Mouse (Mus musculus) thymus, postnatal 25 days (tissue): Measurements from ENCODE around the gene Micu1.

Experiments used
- DNase-seq: peaks from one replicate; pipeline ENCODE4 v3.0.0; 2022

Micu1 gene

DNA sequence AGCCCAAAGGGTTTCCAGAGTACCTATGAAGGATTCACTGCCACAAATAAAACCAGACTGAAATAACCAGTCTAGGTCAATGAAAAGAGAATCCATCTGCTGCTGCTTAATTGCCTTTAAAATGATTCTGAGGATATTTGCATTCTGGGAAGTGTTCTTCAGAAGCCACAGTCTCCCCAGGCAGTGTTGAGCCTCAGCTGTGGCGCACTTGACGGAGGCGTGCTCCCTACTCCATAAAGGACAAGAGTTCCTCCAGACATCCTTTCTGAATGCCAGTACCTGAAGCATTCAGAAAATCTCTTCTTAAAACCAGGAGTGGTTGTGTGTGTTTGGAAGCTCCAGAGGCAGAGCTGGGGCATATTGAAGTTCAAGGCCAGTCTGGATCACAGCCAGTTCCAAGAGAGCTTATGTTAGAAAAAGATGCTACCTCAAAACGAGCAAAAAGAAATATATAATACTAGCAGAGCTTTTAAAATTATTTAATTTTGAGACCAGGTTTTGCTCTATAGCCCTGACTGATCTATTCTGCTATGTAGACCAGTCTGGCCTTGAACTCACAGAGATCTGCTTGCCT is 75.9 kb downstream of the Micu1 start:
- DNase-seq, result no peak

DNA sequence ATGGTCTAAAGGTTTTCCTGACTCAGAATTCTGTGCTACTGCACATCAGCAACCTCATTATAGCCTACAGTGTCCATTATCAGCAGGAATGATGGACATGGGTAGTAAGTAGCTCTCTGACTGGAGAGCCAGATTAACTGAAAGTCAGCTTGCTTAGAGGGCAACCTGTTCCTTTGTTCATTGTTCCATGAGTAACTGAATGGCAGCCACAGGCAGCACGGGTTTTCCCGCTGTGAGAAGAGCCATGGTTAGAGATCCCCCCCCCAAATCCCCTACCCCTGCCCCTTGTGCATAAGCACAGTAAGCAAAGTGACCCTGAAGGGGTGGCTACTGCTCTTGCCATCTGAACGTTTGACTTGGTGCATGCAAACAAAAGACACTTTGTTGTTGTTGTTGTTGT is 78.4 kb downstream of the Micu1 start:
- no peak for DNase-seq

DNA sequence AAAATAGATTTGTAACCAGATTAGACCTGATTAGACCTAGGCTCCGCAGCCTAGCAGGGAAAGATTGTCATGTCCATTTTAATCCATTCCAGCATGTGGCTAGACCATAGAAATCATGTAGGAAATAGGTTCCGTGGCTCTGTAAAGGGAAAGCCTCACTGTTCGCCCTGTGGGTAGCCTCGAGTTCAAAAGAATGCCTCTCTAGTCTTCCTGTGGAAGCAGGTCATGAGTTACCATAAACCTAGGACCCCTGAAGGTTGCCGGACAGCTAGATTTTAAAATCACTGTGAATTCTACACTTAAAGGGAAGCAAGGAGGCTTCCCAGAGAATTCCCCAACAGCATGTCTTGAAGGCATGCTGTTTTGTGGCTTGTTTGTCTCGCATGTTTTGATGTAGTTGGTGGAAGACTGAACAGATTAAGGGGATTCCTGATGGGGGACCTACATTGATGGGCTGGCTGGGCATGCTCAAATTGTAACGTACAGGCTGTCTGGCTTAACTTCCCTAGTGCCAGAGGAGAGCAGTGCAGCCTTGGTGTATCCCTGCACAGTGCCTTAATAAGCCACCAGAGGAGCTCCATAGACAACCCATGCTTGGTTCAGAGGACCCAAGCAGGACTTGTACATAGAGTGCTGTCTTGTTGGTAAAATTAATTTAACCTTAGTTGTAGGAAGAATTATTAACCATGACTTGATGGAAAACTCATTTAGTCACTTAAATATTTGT is 79.1 kb downstream of the Micu1 start:
- no peak for DNase-seq

DNA sequence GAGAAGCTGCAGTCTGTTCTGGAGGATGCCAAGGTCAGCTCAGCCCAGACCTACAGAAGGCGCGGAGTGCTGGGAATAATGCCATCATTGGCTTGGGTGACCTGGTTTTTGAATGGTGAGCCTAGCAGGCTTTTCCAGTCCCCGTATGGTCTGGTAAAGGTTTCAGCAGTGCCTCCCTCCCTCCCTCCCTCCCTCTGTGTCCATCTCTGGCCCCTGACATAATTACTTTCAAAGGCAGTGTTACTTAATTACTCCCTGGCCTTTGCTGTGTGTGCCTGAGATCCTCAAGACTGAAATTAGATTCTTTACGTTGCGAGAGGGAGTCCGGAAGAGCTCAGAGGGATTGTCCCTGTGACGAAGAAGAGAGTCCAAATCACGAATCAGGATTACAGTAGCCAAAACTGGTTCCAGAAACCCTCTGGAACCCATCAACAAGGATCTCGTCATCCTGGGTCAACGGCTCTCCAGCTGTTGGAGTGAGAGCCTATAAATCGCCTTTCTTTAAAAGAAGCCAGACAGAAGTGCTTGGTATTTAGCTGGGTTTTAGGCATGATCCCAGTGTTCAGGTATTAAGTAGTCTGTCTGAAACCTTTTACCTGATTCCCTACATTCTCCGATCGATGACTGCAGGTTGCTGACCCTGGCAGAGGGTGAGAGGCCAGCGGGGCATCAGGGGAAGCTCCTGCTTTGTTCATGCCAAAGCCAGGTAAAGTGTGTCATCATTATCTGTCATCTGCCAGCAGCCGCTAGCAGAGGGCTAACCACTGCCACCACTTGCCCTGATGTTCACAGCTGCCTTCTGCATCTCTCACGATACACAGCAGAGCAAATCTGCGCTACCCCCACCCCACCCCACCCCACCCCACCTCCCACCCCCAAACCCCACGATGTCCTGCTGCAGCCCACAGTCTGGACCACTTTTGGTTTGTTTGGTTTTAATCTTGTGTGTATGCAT is 82.7 kb downstream of the Micu1 start:
- no peak for DNase-seq

DNA sequence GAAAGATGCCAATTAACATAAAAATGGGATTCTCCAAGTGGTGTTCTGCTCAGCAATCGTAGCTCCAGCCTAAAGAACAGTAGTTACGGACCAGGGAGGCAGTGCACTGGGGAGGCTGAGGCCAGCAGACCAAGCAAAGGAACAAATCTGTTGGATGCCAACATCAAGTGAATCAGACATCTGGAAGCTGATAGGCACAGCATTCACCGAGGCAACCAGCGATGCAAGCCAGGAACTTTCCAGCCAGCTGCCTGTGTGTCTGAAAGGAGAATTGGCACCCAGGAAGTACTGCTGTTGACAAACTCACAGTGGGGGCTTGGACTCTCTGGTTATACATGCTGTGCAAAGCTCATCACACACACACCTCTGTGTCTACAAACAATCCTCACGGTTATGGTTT is 84.0 kb downstream of the Micu1 start:
- DNase-seq, result no peak

DNA sequence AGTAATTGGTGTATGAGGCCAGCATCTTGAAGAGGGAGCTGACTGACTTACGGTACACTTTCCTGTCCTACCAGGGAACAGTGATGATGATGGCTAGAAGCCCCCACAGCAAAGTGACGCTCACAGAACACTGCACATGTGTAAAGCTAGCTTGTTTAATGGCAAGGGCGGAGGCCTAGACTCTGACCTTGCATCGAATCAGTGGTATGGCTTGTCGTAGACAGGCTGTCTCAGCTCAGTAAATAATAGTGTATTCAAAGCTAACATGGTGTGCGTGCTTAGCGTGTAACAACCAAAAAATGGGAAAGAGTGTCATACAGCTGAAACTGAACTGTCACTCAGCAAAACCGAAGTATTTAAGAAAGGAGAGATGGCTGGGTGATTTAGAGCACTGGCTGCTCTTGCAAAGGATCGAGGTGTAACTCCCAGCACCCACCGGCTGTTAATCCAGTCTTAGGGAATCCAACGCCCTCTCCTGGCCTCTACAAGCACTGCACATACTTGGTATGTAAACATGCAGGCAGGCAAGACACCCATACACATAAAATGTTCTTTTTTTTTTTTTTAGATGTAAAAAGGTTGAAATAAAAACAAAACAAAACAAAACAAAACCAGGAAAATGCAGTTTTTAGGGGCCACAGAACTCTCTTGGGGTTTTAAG is 85.0 kb downstream of the Micu1 start:
- no peak for DNase-seq

DNA sequence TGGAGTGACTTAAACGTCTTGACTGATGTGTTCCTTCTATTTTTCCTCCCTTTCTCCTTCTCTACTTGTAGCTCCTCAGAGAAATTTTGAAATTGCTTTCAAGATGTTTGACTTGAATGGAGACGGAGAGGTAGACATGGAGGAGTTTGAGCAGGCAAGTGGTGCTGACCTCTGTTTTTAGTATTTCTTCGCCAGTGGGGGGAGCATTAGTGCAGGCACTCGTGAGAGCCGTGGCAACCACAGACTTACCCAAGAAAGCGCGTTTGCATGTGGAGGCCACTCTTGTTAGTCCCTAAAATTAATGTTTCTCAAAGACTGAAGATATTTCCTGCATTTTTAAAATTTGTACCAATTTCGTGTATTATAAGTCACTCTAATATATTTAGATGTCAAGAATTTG is 85.6 kb downstream of the Micu1 start:
- no peak for DNase-seq

DNA sequence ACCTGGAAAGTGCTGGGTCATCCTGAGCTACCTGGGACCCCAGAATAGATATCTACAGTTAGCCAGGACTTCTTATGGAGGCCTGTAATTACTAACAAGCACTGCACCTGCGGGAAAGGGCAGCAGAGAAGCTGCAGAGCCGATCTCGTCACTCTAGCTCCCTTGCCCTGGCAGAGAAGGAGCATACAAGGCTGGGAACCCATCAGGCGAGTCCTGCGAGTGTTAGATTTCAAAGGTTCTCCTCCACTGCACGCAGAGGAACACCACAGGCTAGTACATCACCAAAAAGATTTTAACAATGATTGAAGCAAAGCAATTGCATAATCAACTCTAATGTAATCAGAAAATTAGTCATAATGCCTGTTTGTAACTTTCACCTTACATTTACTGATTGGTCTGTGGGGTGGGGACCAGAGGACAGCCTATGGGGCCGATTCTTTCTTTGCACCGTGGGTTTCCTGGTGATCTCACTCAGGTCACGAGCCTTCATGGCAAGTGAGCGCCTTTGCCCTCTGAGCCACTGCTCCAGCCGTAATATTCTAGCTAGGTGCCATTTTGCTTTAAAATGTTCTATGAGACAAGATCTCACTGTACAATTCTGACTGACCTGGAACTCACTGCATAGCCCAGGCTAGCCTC is 88.1 kb downstream of the Micu1 start:
- no peak for DNase-seq

DNA sequence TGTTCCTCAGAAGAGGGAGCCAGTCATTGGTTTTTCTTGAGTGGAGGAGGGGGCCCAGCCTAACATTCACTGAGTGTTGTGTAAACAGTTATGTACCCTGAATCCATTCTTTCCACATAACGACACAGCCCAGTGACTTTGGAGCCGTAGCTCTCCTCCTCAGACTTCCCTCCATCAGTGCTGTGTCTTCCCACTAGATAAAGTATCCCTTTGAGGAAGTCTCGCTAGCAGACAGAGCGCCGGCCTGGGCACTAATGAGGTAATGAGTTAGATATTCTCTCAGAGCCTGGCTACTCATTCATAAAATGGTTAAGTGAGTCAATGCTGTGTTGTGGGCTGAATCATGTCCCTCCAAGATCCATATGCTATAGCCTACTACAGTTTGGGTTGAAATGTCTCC is 89.6 kb downstream of the Micu1 start:
- DNase-seq, result no peak

DNA sequence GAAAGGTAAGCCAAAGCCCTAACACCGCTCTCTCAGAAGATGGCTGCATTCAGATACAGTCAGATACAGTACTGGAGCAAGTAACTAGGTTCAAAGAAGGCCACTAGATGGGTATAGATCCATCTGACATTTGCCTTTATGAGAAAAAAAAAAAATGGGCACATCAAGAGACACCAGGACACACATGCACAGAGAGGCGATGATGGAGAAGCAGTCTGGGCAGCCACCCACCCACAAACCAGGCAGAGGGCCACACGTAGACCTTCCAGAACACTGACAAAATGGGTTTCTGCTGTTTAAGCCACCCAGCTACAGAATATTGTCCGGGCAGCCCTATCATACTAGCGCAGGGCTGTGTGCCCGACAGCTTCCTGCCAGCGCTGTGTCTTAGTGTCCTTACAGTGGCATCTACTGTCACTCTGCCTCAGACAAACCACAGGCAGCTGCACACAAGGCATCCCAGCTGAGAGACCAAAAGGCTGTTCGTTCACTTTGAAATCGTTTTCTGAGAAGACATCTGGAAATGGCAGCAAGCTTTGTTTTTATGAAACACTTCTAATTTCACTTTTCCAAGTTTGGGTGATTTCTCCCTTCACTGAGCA is 90.4 kb downstream of the Micu1 start:
- peak; percentile 68 for DNase-seq

DNA sequence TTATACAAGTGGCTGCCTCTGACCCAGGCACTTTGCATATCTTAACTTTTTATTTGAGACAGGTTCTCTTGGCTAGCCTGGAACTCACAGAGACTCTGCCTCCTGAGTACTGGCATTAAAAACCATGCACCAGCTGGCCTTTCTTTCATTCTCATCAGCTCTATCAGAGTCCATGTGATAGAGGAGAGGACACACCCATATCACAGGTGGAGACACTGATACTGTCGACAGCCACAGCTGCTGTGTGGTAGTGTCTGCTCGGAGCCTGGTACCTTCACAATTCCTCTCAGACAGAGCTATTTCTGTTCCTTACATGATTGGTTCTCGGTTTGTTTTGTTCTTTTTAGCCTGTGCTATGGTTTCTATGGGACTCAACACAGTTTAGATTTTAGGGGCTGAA is 91.2 kb downstream of the Micu1 start:
- peak; percentile 20 for DNase-seq

DNA sequence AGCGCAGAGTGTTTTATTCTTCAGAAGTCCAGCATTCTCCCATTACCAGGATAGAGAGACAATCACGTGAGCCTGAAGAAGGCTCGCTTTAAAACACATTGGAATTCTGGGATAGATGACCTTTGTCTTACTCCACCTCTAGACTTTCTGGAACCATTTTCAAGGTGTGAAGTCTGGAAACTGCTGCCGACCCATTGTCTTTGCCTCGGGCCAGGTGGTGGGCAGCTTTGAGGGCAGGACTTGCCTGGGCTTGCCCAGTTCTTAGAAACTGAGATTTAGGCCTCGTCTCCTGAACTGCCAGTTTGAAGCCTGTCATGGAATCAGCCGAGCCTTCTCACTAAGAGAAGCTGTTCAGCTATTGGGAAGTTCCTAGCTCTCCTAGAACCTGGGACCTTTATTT is 92.8 kb downstream of the Micu1 start:
- DNase-seq, result no peak

DNA sequence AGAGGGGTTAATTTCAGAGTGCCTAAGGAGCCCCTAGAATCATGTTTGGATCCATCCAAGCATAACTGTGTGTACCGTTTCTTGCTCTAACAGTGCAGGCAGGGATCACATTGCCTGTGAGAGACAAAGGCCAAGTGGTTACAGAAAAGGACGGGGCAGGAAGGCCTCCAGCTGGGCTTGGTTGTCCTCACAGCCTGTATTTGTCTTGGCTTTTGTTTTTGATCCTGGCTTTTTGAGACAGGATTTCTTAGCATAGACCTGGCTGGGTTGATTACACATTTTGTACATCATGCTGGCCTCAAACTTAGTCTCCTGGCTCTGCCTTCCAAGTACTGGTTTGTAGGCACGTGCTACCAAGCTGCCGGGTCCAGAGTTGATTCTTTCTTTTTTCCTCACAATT is 93.6 kb downstream of the Micu1 start:
- no peak for DNase-seq

DNA sequence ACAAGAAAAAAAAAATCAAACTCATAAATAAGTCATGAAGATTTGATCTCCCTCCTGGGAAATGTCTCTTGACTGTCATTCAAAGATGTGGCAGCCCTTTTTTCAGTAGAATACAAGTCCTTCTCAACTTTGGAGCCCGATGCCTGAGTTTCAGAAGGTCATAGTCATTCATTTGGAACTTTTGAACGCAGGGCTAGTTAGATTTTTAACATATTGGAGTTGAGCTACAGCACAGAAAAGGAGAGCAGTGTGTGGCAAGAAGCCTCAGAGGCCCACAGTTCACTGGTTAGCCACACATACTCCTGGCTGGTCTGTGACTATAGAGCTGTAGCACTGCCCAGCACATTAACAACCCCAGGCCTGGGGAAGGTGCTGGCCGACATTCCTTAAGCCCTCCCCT is 96.1 kb downstream of the Micu1 start:
- no peak for DNase-seq

DNA sequence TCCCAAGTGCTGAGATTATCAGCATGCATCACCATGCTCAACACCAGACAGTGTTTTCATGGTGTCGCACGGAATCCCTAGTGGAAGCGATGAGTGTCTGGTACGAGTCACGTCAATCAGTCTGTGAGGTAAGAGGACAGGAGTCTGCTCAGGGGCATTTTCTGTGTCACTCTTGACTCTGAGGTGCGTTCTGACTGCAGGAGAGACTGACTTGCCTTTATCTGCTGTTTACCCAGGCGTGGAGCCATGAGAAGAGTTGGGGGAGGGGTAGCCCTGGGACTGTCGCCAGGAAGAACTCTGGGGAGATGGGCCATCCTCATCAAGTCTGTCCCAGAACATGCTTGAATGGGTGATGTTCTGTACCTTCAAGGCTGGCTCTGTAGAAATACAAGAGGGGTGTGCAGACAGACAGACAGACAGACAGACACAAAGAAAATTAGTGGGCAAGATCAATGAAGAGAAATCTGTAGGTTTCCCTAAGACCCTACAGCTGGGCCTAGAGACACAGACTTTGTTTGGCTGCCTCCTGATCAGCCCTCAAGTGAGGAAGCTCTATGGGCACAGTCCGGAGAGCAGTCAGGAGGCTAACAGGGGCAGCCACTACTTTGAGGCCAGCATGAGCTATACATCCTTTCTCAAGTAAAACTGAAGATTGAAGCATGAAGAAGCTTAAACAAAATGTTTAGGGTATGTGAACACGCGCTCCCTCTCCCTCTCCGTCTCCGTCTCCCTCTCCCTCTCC is 97.2 kb downstream of the Micu1 start:
- DNase-seq, result no peak

DNA sequence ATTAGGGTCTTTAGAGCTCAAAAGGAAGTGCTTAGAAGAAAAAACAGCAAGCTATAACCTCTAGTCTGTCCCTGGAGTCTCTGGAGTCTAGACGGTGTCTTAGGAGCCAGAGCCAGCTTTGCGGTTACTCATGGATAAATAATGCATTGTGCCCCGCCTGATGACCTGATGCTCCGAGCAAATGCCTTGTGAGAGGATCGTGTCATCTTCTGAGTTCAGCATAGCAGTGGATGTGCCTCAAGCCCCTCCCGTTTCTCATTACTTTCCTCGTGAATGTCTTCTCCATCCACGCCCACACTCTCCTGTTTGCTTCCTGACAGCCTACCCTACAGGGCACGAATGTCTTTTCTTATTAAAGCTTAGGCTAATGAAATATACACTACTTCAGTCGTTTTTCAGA is 97.9 kb downstream of the Micu1 start:
- no peak for DNase-seq

DNA sequence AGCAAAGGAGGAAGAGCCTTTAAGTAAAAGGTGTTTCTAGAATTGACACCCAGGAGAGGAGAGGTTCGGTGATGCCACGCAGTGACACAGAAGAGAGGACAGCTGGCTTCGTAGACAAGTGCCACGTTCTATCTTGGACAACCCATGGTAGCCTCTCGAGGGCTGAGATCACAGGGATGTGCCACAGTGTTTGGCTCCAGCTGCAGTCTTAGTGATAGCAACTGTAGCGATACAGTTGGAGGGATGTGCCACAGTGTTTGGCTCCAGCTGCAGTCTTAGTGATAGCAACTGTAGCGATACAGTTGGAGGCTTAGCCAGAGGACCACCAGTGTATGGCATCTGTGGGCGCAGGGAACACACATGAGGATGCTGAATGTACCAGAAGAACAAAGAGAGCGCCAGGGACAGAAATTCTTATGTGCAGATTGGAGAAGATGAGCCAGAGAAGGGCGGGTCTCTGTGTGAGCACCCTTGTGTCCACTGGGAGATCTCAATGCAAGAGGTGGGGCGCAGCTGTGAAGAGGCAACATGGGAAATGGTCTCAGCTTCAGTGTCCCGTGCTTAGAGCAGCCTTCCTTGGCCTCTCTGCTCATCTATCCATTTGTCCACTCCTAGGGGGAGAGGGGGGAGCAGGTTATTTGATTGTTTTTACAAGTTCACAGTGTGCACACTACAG is 98.7 kb downstream of the Micu1 start:
- DNase-seq, result no peak

DNA sequence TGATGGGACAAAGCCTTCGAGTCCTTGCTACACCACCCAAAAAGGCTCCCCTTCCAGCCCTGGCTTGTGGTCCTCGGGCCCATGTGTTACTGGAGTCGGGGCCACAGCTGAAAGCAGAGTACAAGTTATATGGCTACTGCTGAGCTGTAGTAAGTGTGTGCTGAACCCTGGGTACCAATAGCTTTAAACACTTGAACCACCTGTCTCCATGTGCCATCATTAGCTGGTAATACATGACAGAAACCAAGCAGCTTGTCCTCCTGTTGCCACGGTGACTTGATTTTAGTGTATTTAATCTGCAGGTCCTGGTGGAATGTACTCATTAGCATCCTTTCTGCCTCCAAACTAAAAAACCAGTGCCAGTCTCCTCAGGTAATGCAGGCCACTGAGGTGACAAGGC is 106.4 kb downstream of the Micu1 start:
- DNase-seq, result no peak

DNA sequence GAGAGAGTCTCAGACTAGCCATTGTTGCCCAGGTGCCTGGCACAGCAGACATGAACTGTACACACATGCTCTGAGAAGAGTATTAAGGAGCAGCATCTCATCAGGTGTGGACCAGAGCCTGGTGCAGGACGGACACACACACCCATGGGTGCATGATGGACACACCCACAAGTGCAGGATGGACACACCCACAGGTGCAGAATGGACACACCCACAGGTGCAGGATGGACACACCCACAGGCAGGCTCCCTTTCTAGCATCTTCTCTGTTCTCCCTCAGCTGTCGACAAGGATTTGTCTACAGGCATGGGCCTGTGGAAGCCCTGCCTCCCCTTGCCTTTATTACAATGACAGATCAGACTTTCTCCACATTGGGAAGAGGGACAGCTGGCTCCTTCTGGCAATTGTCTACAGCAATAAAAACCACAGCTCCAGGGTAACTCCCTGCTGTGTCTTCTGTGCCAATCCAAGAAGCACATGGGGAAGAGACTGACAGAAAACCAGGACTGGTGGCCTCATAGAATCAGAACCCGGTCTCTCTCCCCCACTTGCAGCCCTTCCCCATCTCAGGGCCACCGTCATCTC is 107.8 kb downstream of the Micu1 start:
- DNase-seq, result no peak

DNA sequence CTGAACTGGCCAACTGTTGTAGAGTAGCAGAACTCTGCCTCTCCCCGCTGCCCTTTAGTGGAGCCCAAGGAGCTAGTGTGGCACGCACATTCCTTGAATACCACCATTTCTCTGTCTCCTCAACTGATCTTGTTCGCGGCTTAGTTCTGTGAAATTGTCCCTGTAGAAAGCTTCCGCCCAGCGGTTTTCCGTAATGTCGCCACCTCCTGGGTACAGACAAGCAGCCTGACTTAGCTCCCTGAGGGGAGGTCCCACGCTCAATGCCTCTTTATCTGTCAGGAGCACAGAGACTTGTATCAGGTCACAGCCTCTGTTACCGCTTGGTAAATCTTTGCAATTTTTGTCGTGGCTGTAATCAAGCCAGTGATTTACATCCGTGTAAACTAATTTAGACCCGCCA is 110.7 kb downstream of the Micu1 start:
- no peak for DNase-seq

DNA sequence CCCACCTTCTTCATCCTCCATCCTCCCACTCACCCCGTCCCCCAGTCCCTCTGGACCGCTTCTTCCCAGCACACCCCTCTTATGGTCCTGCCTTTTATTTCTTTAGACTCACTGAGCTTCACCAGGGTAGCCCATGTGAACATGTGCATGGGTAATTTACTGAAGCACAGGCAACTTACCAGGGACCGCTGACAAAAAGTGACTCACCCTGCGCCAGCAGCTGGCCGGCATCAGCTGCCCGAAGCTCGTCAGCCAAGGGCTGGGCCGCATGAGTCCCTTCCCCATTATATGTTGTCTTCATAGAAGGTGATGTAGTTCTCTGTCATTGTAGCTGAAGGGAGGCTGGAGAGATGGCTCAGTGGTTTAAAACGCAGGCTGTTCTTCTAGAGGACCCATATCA is 111.5 kb downstream of the Micu1 start:
- no peak for DNase-seq
